Comparison of ENCODE assay signal across 8 mouse cellular contexts in genomic region chr9:77607840-77608239, GRCm38 (mm10). TPM values are rescaled to one million over a fixed set of nuclear protein-coding genes. Genes with fewer than 3 reads are reported as not detected.
DNase-seq lines count a peak whose midpoint lies in the region; ATAC-seq and TF ChIP-seq lines count a peak whose summit lies in the region.

No protein-coding gene starts in this region.

- 25% methylated on average over 7 of the region's 7 CpGs for WGBS in heart, embryonic 10.5 days
- WGBS in heart, embryonic 11.5 days (ENCODE audit: insufficient replicate concordance): 30% methylated on average over 5 of the region's 7 CpGs
- WGBS in thymus, adult 2 months: 18% methylated on average over 7 of the region's 7 CpGs
- WGBS in intestine, embryonic 15.5 days: 21% methylated on average over 7 of the region's 7 CpGs

- DNase-seq in heart, embryonic 10.5 days (ENCODE audit: low spot score): peak; percentile 65
- peak; percentile 51 for DNase-seq in thymus, adult 2 months
- DNase-seq in thymus, adult 18-20 months: no peak
- DNase-seq in embryo, embryonic 10.5 days (ENCODE audit: low spot score): peak; percentile 71
- DNase-seq in lung, postnatal 14 days: peak; percentile 38
- peak; percentile 66 for DNase-seq in thymus, postnatal 14 days

- H3K4me3 ChIP-seq in heart, embryonic 10.5 days: no peak overlapping the region
- no peak overlapping the region for H3K4me3 ChIP-seq in heart, embryonic 11.5 days (ENCODE audit: low read depth, low read length)
- no peak overlapping the region for H3K4me3 ChIP-seq in thymus, adult 2 months (ENCODE audit: control insufficient read depth, insufficient read depth, low read length)
- H3K4me3 ChIP-seq in intestine, embryonic 15.5 days (replicated peaks): no peak overlapping the region

- H3K4me1 ChIP-seq in heart, embryonic 10.5 days: peaks cover 2% of the 10 kb centered on the region; the same call in 1 of the 2 replicates
- H3K4me1 ChIP-seq in heart, embryonic 11.5 days (ENCODE audit: control insufficient read depth, insufficient read depth, low read length): no peaks in the 10 kb centered on the region
- peaks cover 4% of the 10 kb centered on the region for H3K4me1 ChIP-seq in thymus, adult 2 months (replicated peaks; ENCODE audit: control insufficient read depth, insufficient read depth, low read length)
- H3K4me1 ChIP-seq in intestine, embryonic 15.5 days (replicated peaks): no peaks in the 10 kb centered on the region

- no peak overlapping the region for H3K9ac ChIP-seq in heart, embryonic 11.5 days (ENCODE audit: low read depth, low read length)
- H3K9ac ChIP-seq in intestine, embryonic 15.5 days: no peak overlapping the region

- no peak for TF ChIP-seq POLR2A in thymus, adult 2 months (IDR thresholded peaks at IDR 0.05; ENCODE audit: control insufficient read depth, extremely low read depth, insufficient read depth, low read length, poor library complexity)

- no peaks in the 10 kb centered on the region for H3K9me3 ChIP-seq in heart, embryonic 10.5 days
- no peaks in the 10 kb centered on the region for H3K9me3 ChIP-seq in heart, embryonic 11.5 days (replicated peaks; ENCODE audit: control insufficient read depth, low read length)
- no peaks in the 10 kb centered on the region for H3K9me3 ChIP-seq in intestine, embryonic 15.5 days

- no peak overlapping the region for H3K27ac ChIP-seq in heart, embryonic 10.5 days
- no peak overlapping the region for H3K27ac ChIP-seq in heart, embryonic 11.5 days (ENCODE audit: low read depth, low read length)
- H3K27ac ChIP-seq in thymus, adult 2 months (ENCODE audit: control insufficient read depth, insufficient read depth, low read length): no peak overlapping the region
- H3K27ac ChIP-seq in intestine, embryonic 15.5 days: no peak overlapping the region

- peak; percentile 71; the same call in 1 of the 2 replicates for TF ChIP-seq CTCF in thymus, adult 2 months (IDR thresholded peaks at IDR 0.05; ENCODE audit: borderline replicate concordance, control insufficient read depth, extremely low read depth, insufficient read depth, low read length, poor library complexity)

- H3K4me2 ChIP-seq in heart, embryonic 11.5 days: no peak overlapping the region
- H3K4me2 ChIP-seq in intestine, embryonic 15.5 days (replicated peaks): no peak overlapping the region

- H3K27me3 ChIP-seq in heart, embryonic 10.5 days (ENCODE audit: insufficient read depth, poor library complexity, severe bottlenecking): no peaks in the 10 kb centered on the region
- H3K27me3 ChIP-seq in heart, embryonic 11.5 days (ENCODE audit: control insufficient read depth, insufficient read depth, low read length): no peaks in the 10 kb centered on the region
- no peaks in the 10 kb centered on the region for H3K27me3 ChIP-seq in thymus, adult 2 months (ENCODE audit: control insufficient read depth, insufficient read depth, low read length)
- H3K27me3 ChIP-seq in intestine, embryonic 15.5 days (replicated peaks): no peaks in the 10 kb centered on the region

- ATAC-seq in heart, embryonic 11.5 days (replicated peaks; ENCODE audit: insufficient number of reproducible peaks, low FRiP score, low TSS enrichment): no peak
- no peak for ATAC-seq in intestine, embryonic 15.5 days

- no peaks in the 10 kb centered on the region for H3K36me3 ChIP-seq in heart, embryonic 10.5 days
- no peaks in the 10 kb centered on the region for H3K36me3 ChIP-seq in heart, embryonic 11.5 days (ENCODE audit: control insufficient read depth, insufficient read depth, low read length)
- H3K36me3 ChIP-seq in thymus, adult 2 months (ENCODE audit: control insufficient read depth, insufficient read depth, low read length): no peaks in the 10 kb centered on the region
- no peaks in the 10 kb centered on the region for H3K36me3 ChIP-seq in intestine, embryonic 15.5 days

RNA-seq across cellular contexts. Expression of gene Klhl31, which starts 28.5 kb away (rescaled TPM):
- 35.8 and 68.3 TPM in 2 replicates for polyA plus RNA-seq in heart, embryonic 10.5 days (2016; fragmentation: Nextera tagmentation; extraction: Ambion mirVana)
- polyA plus RNA-seq in heart, embryonic 11.5 days (2014; fragmentation: Nextera tagmentation; extraction: Ambion mirVana): 50.5 and 64.4 TPM in 2 replicates
- 0.06 and 0.75 TPM in 2 replicates for polyA plus RNA-seq in thymus, adult 2 months (2012; rRNA removed)
- 0.08 and 0.29 TPM in 2 replicates for polyA plus RNA-seq in intestine, embryonic 15.5 days (2015; fragmentation: Nextera tagmentation; extraction: Ambion mirVana)

Comparison
In these comparisons a context has a peak if more than half of its experiments do, and no peak if none do; other contexts are left out.
1. DNase-seq: peak in heart, embryonic 10.5 days (single experiment), thymus, adult 2 months (single experiment), embryo, embryonic 10.5 days (single experiment), lung, postnatal 14 days (single experiment) and thymus, postnatal 14 days (single experiment); none in thymus, adult 18-20 months (0 of 2).
2. RNA of gene Klhl31, which starts 28.5 kb away (polyA plus RNA-seq): 50.5 to 64.4 TPM in heart, embryonic 11.5 days and 35.8 to 68.3 TPM in heart, embryonic 10.5 days; 0.06 to 0.75 TPM in thymus, adult 2 months and 0.08 to 0.29 TPM in intestine, embryonic 15.5 days; every median in the first group is over 10 times any median in the second.